Mouse (Mus musculus) intestine, embryonic 16.5 days (tissue): Measurements from ENCODE around the gene Foxo6. TPM values are rescaled to one million over a fixed set of nuclear protein-coding genes. Genes with fewer than 3 reads are reported as not detected.

Experiments used
- ATAC-seq: fragments of 200-750 bp; cut with Nextera tagmentation; 2 replicates; pipeline ENCODE4 v1.8.0; 2017; ENCODE audit warnings: moderate TSS enrichment, moderate library complexity
- H3K27ac ChIP-seq: fragments of 300-500 bp; sonication (generic); 2 replicates; pipeline ENCODE4 v1.5.1; 2014; ENCODE audit warnings: mild to moderate bottlenecking, low read length
- H3K27me3 ChIP-seq: fragments of 300-500 bp; sonication (generic); replicated peaks from 2 replicates; pipeline ENCODE4 v1.6.1; 2014; ENCODE audit warnings: low read length, control low read depth, mixed read lengths; ENCODE audit not compliant: control insufficient read depth, insufficient read depth
- H3K36me3 ChIP-seq: fragments of 300-500 bp; sonication (generic); 2 replicates; pipeline ENCODE4 v1.6.1; 2014; ENCODE audit warnings: low read length, control low read depth; ENCODE audit not compliant: control insufficient read depth, insufficient read depth
- H3K4me1 ChIP-seq: fragments of 300-500 bp; sonication (generic); 2 replicates; pipeline ENCODE4 v1.6.1; 2014; ENCODE audit warnings: low read length, control low read depth, mixed read lengths; ENCODE audit not compliant: control insufficient read depth, insufficient read depth
- H3K4me2 ChIP-seq: fragments of 300-500 bp; sonication (generic); 2 replicates; pipeline ENCODE4 v1.6.1; 2014; ENCODE audit warnings: low read depth, low read length, control low read depth
- H3K4me3 ChIP-seq: fragments of 300-500 bp; sonication (generic); 2 replicates; pipeline ENCODE4 v1.5.1; 2014; ENCODE audit warnings: mild to moderate bottlenecking, low read length
- H3K9ac ChIP-seq: fragments of 300-500 bp; sonication (generic); 2 replicates; pipeline ENCODE4 v1.6.1; 2014; ENCODE audit warnings: low read depth, low read length
- H3K9me3 ChIP-seq: fragments of 300-500 bp; sonication (generic); 2 replicates; pipeline ENCODE4 v1.6.1; 2016; ENCODE audit warnings: low read length, control low read depth; ENCODE audit not compliant: control insufficient read depth
- WGBS: fragments of 180-500 bp; shearing (Covaris S2); extraction: QIAGEN DNeasy Blood & Tissue Kit; methylation state at CpG from one replicate; pipeline ENCODE4 v1.1.7; 2014; 5-methylcytosine and 5-hydroxymethylcytosine counted together
- polyA plus RNA-seq: library from polyadenylated mRNA; unstranded; fragments of >200 nt; fragmentation: Nextera tagmentation; extraction: Ambion mirVana; gene quantifications from 2 replicates; pipeline ENCODE4 v1.2.1, GENCODE M21; 2015

Foxo6 gene
- polyA plus RNA-seq, 1 experiment from 2014 or later = 0.12 TPM

DNA sequence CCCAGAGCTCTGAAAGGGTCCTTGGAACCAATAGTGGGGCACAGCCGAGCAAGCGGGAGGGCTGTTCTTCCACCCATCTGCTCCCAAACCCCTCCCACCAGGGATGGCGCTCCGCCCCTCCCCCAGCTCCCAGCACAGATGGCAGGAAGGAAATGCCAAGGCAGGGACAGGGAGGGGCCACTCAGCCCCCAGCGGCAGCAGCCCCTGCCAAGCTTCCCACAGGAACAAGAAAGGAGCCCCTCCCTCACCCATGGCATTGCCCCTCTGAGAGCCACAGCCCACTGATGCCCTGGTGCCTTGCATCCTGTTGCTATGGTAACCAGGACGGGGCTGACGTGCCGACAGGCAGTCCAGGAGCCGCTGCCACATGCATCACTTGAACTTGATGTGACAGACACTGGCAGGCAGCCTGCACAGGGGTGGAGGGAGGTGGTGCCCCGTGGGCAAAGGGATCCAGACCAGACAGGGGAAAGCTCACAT lies 44.3 kb downstream of the Foxo6 start:
- Histone ChIP-seq H3K4me3 (no peak overlapping the region), H3K36me3 (no peaks in the 10 kb centered on the region), H3K27ac (no peak overlapping the region), H3K4me2 (no peak overlapping the region), H3K27me3 (peaks cover 3% of the 10 kb centered on the region; the same call in 1 of the 2 replicates), H3K9ac (no peak overlapping the region), H3K4me1 (no peaks in the 10 kb centered on the region), H3K9me3 (no peaks in the 10 kb centered on the region)
- 3% methylated on average over 10 of the region's 10 CpGs for WGBS
- ATAC-seq = peak; percentile 25; the same call in 1 of the 2 replicates

DNA sequence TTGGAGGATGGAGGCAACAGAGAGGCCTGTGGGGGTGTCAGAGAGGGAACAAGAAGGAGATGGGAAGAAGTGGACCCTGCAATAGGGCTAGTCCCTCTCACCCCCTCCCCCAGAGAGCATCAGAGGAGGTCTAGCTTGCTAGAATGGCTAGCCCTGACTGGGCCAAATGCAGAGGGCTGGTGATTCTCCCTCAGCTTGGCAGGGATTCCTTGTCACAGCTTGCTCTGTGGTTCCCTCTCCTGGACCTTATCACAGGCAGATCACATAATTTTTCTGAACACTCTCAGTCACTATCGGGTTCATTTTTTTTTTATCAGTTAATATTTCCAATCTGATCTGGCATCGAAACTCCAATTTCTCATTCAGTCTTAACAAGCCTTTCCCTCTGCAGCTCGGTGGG lies 46.0 kb downstream of the Foxo6 start:
- 66% methylated on average over 3 of the region's 3 CpGs for WGBS

DNA sequence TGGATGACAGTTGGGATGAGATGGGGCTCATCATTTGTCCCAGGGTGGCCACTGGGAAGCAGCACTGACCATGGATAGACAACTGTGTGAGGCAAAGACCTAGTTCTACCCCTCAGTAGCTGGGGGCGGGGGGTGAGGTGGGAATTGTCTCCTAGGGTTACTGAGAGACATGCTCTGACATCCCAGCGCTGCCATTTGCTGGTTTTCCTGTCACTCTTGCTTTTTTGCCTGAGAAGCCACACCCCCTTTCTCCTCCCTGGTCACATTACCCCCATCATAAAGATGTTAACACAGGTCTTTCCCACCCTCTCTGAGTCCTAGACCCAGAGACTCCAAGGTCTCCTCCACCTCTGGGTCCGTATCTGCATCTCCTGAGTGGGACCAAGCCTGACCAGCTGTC lies 47.7 kb downstream of the Foxo6 start:
- H3K4me2 ChIP-seq = no peak overlapping the region
- peaks cover 3% of the 10 kb centered on the region; the same call in 1 of the 2 replicates for H3K27me3 ChIP-seq
- no peaks in the 10 kb centered on the region for H3K36me3 ChIP-seq
- no peak overlapping the region for H3K9ac ChIP-seq
- H3K4me1 ChIP-seq = no peaks in the 10 kb centered on the region
- H3K27ac ChIP-seq = no peak overlapping the region
- no peak for ATAC-seq
- 54% methylated on average over 3 of the region's 3 CpGs for WGBS
- H3K9me3 ChIP-seq = no peaks in the 10 kb centered on the region
- no peak overlapping the region for H3K4me3 ChIP-seq

More for the DNA sequence above, 46.0 kb downstream of the Foxo6 start:
- Histone ChIP-seq H3K36me3 (no peaks in the 10 kb centered on the region), H3K4me1 (no peaks in the 10 kb centered on the region), H3K9me3 (no peaks in the 10 kb centered on the region), H3K27me3 (peaks cover 3% of the 10 kb centered on the region; the same call in 1 of the 2 replicates), H3K27ac (no peak overlapping the region), H3K4me2 (no peak overlapping the region), H3K9ac (no peak overlapping the region), H3K4me3 (no peak overlapping the region)
- no peak for ATAC-seq

DNA sequence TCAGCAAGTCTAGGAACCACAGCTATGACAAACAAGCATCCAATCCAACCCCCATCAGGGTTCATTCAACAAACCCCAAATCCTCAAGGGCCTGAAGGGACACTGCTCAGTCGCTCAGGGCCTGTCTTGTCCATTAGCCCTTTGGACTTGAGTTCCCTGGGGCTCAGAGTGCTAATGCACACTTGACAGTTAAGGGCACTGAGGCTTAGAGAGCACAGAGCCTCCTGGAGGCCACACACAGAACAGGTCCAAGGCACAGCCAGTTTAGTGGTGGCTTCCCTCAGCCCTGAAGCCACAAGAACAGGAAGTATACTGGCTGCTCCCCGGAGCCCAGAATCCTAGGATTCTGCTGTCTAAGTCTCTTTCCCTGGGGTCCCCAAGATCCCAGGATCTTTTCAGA lies 53.9 kb downstream of the Foxo6 start:
- ATAC-seq = no peak
- H3K36me3 ChIP-seq = no peaks in the 10 kb centered on the region
- 62% methylated on average over 2 of the region's 2 CpGs for WGBS
- H3K4me3 ChIP-seq = no peak overlapping the region
- no peaks in the 10 kb centered on the region for H3K27me3 ChIP-seq
- no peaks in the 10 kb centered on the region for H3K9me3 ChIP-seq
- H3K4me1 ChIP-seq = no peaks in the 10 kb centered on the region
- no peak overlapping the region for H3K4me2 ChIP-seq
- no peak overlapping the region for H3K9ac ChIP-seq
- H3K27ac ChIP-seq = no peak overlapping the region

DNA sequence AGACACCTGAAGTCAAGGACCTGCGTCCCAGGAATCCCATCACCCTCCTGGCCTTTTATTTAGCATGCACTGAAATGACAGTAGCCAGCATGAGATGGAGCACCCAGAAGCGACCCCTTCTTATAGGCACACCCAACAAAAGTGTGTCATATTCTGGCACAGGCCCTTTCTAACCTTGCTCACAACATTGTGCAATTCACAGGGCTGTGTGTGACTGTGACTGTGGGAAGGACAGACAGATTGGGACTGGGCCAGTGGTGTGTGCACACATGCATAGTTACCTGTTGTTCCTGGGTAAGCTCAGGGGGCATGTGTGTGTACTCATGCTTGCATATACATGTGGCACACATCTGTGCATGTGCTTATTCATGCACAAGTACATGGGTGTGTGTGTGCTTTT lies 54.6 kb downstream of the Foxo6 start:
- Histone ChIP-seq H3K27ac (no peak overlapping the region), H3K9me3 (no peaks in the 10 kb centered on the region), H3K36me3 (no peaks in the 10 kb centered on the region), H3K27me3 (no peaks in the 10 kb centered on the region), H3K4me2 (no peak overlapping the region), H3K4me1 (no peaks in the 10 kb centered on the region), H3K4me3 (no peak overlapping the region), H3K9ac (no peak overlapping the region)
- no peak for ATAC-seq
- WGBS = 78% methylated on average over 2 of the region's 2 CpGs

DNA sequence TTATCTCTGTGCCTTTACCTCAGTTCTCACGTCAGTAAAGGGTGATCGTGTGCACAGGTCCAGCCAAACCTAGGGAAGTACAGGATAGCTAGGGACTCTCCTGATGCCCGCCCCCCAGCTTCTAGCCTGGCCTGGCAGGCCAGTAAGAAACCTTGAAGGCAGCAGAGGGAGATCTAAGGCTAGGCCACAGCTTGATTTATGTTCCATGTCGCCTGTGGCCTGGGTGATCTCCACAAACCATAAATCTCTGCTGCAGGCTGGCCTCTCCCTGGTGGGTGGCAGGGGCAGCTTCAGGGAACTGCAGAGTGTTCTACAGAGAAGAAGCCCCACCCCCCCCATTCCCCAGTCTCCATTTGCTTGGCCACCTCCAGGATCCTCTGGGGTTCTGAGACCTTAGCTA lies 55.2 kb downstream of the Foxo6 start:
- no peak overlapping the region for H3K9ac ChIP-seq
- no peaks in the 10 kb centered on the region for H3K9me3 ChIP-seq
- no peaks in the 10 kb centered on the region for H3K27me3 ChIP-seq
- ATAC-seq = no peak
- H3K36me3 ChIP-seq = no peaks in the 10 kb centered on the region
- H3K4me1 ChIP-seq = no peaks in the 10 kb centered on the region
- H3K4me3 ChIP-seq = no peak overlapping the region
- H3K27ac ChIP-seq = no peak overlapping the region
- H3K4me2 ChIP-seq = no peak overlapping the region
- 56% methylated on average over 4 of the region's 4 CpGs for WGBS

DNA sequence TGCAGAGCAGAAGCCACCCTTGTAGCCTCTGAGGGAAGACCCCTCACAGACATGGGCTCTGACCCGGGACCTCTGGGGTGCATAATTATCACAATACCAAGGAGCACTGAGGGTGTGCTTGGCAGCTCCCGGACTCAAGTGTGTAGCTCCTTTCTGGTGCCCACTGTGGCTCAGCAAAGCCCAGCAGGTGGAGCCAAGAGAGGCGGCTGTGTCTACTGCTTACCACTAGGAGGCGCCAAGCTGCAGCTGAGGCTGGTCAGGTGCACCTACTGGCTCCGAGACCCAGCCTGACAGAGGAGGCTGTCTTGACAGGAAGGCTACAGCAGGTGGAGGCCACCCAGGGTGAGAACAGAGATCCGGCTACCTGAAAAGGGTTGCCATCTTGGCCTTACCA lies 56.9 kb downstream of the Foxo6 start:
- H3K4me1 ChIP-seq = no peaks in the 10 kb centered on the region
- H3K9me3 ChIP-seq = no peaks in the 10 kb centered on the region
- no peak overlapping the region for H3K9ac ChIP-seq
- H3K4me2 ChIP-seq = no peak overlapping the region
- no peaks in the 10 kb centered on the region for H3K27me3 ChIP-seq
- no peak overlapping the region for H3K4me3 ChIP-seq
- no peaks in the 10 kb centered on the region for H3K36me3 ChIP-seq
- no peak overlapping the region for H3K27ac ChIP-seq
- 21% methylated on average over 6 of the region's 6 CpGs for WGBS
- peak; percentile 58 for ATAC-seq

DNA sequence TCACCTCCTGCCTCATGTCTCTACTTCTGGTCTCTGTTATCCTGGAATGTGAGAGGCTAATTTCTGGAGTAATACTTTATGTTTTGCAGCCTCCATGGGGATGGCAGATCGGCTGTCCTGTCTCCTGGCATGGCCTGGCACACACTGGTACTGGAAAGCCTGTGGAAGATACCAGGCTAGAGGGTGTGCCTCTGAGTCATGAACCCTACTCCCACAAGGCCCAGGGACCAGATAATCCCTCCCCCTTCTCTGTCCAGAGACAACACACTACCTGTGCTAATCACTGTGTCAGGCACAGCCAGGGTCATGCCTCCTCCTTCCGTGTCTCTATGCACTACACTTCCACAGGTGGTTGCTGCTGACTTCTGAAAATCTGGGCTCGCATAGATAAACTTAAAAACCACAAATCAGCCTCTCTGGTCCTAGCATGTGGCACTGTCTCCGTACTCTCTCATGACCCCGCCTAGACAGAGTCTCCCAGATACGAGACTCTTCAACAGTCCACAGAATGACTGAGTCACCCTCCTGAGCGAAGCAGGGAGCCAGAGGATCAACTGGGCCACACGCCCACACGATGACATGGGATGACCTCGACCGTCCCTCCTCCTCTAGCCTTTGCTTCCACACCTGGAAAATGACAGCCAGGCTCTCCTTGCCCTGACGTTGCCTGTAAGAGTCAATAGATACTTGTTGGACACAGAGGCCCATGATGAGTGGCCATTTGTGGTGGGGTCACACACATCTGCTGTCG lies 57.5 kb downstream of the Foxo6 start:
- no peaks in the 10 kb centered on the region for H3K27me3 ChIP-seq
- H3K4me2 ChIP-seq = no peak overlapping the region
- ATAC-seq = peak; percentile 10; the same call in 1 of the 2 replicates
- no peak overlapping the region for H3K4me3 ChIP-seq
- H3K9ac ChIP-seq = no peak overlapping the region
- no peaks in the 10 kb centered on the region for H3K4me1 ChIP-seq
- WGBS = 74% methylated on average over 13 of the region's 13 CpGs
- no peaks in the 10 kb centered on the region for H3K36me3 ChIP-seq
- no peaks in the 10 kb centered on the region for H3K9me3 ChIP-seq
- H3K27ac ChIP-seq = no peak overlapping the region

DNA sequence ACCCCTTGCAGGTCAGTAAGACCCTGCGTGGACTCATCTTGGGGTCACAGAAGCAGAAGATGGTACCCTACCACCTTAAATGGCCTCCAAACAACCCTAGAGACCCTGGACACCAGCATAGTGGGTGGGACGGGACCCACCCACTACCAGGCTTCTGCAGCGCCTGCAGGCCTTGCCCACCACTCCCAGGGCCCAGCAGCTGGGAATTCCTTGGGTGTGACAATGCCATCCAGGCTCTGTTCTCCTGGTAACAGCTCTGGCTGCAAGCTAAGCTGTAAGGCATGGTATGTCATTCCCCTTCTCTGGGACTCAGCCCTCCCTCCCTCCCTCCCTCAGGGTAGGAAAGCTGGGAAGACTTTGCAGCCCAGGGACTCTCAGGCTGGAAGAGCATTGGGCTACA lies 58.5 kb downstream of the Foxo6 start:
- no peaks in the 10 kb centered on the region for H3K4me1 ChIP-seq
- H3K4me3 ChIP-seq = no peak overlapping the region
- no peaks in the 10 kb centered on the region for H3K9me3 ChIP-seq
- H3K27me3 ChIP-seq = no peaks in the 10 kb centered on the region
- no peak overlapping the region for H3K4me2 ChIP-seq
- H3K27ac ChIP-seq = no peak overlapping the region
- 80% methylated on average over 3 of the region's 3 CpGs for WGBS
- H3K36me3 ChIP-seq = no peaks in the 10 kb centered on the region
- no peak for ATAC-seq
- no peak overlapping the region for H3K9ac ChIP-seq

DNA sequence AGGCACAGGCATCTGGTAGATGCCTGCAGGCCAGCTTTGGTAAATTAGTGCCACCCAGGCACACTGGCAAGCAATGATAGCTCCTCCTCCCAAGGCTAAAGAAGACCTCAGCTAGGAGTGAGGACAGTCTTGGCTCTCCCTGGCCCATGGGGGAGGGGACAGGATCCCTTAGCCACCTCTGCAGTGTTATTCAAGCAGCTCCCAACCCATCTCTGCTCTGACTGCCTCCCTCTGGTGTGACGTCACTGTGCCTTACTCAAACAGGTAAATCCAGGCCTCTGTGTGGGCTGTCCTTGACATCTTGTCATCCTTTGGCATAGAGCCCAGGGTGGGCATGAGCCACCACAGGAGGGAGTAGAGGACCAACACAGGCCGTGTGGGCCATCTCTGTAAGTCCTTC lies 59.9 kb downstream of the Foxo6 start:
- H3K27ac ChIP-seq = no peak overlapping the region
- H3K9me3 ChIP-seq = no peaks in the 10 kb centered on the region
- no peaks in the 10 kb centered on the region for H3K36me3 ChIP-seq
- no peaks in the 10 kb centered on the region for H3K27me3 ChIP-seq
- no peaks in the 10 kb centered on the region; the same call in 1 of the 2 replicates for H3K4me1 ChIP-seq
- H3K9ac ChIP-seq = no peak overlapping the region
- H3K4me2 ChIP-seq = no peak overlapping the region
- no peak for ATAC-seq
- 54% methylated on average over 2 of the region's 2 CpGs for WGBS
- H3K4me3 ChIP-seq = no peak overlapping the region
